Mouse (Mus musculus) A20 (cell line): ENCODE measurements at regions not wholly inside any gene's neighbourhood (a gene's known extent, or its start where the extent isn't known, plus 50 kb on each side); places are given as distances from the start of the nearest gene placed in this dataset.

Source experiments
- DNase-seq: peaks from one replicate; pipeline ENCODE4 v3.0.0-alpha.2; 2011; ENCODE audit warnings: low read depth, low spot score

DNA sequence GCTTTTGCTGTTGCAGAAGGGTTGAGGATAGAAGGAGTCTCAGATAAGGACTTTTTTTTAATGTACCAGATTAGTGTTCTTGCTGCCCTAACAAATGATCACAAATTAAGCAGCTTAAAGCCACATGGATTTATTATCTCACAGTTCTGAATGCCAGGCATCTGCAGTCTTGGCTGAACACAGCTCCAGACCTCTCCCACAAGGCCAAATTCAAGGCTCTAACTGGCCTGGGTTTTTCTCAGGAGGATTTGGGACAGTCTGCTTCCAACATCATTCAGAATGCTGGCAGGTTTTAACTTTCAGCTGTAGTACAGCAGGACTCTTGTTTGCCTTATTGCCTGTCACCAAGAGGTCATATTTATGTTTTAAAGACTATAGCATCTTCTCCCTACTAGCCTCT lies 329.7 kb upstream of the Chrm2 start:
- DNase-seq: no peak

GRCm38 (mm10) chr6:36060411-36060810 lies 327.5 kb upstream of the Chrm2 start:
- no peak for DNase-seq

GRCm38 (mm10) chr6:36064919-36065318 lies 323.0 kb upstream of the Chrm2 start:
- DNase-seq: no peak

DNA sequence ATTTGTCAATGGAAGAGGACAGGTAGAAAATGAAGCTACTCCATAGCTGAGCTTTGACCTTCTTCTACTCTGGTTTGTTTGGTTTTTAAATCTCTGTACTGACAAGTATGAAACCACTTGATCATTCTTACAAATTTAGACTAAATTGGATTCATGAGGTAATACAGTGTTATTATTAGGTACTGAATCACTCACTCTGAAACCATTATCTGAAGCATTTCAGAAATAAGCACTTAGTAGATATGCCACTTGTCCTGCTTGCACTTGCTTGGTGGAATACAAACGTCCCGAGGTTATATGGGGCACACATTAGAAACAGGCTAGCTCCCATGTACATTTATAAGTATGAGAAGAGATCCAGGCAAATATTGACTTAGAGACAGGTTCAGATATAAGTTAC lies 319.2 kb upstream of the Chrm2 start:
- no peak for DNase-seq

- DNase-seq: no peak
Measured at GRCm38 (mm10) chr6:36079559-36079958, 308.3 kb upstream of the Chrm2 start.

DNA sequence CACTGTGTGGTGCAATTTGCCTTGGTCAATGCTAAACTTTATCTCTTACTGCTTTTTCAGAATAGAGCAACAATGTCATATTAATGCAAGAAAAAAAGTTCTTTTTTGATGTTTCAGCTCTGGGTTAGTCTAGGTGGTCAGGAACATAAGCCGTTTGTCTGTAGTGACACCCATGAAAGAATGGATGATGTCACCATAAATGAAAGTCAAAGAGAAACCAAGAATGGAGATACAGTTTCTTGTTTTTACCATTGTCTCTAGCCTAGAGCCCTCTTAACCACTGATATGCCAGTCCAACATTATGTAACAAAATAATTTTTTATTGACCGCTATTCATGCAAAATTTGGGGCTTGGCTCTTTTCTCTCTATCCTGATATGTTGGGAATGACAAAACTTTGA lies 294.3 kb upstream of the Chrm2 start:
- DNase-seq: no peak

DNA sequence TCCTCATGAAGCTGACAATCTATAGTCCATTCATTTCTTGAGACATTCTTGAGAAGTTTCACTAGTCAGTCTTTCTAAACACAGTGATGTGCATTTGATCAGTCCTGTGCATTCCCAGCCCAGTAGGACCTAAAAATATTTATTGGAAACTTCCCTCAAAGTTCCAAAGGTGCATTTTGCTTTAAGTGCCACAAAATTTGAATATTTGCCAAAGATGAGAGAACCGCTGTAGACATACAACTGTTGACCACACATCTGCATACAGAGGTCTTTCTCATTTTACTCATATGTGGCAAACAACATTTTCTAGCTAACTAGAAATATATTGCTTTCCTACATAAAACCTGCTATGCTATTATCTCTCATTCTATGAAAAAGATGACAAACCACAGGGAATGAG lies 293.8 kb upstream of the Chrm2 start:
- DNase-seq: no peak

DNA sequence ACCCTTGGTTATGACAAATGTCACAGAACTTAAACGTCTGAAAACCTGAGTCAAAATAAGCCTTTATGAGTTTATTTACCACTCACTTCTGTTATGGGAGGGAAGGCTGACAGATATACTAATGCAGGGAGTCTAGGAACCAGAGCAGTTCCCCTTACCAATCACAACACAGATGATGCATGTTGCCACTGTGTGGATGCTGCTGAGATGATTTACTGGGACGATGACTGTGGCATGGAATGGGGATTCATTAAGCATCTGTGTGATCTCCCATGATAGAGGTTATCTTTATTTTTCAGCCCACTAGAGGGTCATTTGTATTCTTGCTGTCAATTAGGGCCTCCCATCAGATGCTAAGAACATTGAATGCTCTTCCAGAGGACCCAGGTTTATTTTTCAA lies 290.5 kb upstream of the Chrm2 start:
- DNase-seq: no peak

DNA sequence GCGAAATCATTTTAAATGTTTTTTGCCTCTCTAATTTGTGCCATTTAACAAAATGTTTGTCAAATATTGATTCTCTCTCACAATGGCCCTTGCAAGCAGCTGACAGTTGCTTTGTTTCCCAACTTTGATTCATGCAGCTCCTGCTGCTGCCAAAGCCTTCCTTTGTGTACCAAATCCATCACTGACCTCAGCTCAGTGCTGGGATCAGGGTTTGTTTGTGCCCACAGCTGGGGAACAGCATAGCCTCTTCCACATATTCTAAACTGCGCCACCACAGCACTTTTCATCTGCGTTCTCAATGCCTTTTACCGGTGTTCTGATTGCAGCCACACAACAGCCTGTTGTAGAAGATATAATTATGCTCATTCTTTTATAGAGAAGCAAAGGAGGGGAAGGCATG lies 289.7 kb upstream of the Chrm2 start:
- DNase-seq: no peak

DNA sequence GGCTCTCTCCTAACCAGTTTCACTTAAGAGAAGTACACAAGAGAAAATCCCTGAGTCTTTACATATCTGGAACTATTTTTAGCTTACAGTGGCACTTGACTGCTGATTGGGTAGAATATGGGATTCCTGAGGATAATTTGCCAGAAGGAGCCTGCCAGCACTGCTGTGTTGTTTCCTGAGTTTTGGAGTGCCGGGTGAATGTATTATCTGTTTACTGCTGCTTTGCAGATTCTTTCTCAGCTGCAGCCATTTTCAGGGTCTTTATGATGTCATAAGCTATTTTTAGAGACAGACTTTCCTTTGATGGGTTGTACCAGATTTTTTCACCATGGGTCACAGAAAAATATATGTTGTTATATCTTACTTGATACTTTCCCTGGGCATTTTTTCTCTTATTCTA lies 279.1 kb upstream of the Chrm2 start:
- no peak for DNase-seq

DNA sequence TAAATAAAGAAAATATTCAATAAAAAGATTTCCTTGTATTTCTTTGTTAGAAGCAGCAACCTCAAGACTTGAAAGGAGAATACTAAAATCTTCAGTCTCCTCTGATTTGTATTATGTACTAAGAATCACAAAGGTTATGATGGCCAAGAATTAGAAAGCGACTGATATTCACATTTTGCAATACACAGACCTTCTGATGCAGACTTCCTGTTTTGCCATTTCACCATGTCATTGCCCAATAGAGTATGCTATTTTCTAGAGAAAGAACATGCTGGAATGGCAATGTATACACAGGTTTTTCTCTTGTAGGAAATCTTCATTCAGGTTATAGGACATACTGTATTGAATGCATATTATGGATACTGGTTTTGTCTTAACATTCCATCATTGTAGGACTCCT lies 250.7 kb upstream of the Chrm2 start:
- no peak for DNase-seq

DNA sequence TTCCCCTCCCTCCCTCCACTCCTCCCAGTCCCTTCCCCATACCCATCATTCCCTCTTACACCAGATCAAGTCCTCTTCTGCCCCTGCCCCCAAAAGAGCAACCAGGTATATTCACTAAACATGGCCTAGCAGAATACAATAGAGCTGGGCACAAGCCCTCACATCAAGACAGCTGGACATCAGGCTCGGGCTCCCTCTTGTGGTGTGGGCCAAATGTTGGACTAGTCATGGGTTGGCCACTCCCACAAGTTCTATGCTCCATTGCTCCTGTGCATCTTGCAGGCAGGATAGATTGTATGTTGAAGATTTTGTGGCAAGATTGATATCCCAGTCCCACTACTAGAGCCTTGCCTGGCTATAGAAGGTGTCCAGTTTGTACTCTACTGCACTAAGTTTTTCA lies 240.6 kb upstream of the Chrm2 start:
- no peak for DNase-seq

DNA sequence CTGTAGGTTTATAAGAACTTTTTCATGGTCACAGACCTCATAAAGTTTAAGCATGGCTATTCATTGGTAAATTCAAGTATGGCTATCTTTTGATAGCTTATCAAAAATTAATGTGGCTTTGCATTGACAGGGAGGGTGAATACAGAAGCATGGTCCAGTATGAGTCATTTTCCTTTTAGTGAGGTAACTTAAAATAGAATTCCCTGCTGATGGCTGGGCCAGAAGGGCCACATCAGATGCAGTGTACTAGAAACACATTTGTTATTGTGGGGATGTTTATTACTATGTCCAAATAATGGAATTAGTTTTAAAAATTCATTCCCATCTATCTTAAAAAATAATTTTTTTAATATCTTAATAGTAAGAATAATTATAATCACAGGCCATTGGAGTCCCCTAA lies 213.4 kb upstream of the Chrm2 start:
- DNase-seq: no peak

DNA sequence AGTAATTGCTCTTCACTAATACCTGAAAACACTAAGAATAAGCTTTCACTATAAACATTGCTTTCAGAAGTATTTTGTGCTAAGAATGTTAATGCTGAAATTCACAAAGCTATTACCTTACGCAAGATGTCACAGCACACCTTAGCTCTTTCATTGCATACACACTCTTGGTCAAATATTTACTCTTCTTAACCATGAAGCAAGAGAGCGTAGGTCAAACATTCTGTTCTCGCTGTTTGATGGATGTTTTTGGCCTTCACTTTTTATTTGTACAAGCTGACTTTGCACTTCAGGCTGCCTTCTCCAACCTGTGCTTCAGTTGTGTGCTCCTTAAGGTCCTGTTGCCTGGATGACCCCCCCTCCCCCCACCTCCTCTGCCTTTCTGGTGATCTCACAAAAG lies 212.8 kb upstream of the Chrm2 start:
- no peak for DNase-seq

- no peak for DNase-seq
Measured at GRCm38 (mm10) chr6:36179895-36180294, 208.0 kb upstream of the Chrm2 start.

- DNase-seq: no peak
Measured at GRCm38 (mm10) chr6:36182698-36183097, 205.2 kb upstream of the Chrm2 start.

DNA sequence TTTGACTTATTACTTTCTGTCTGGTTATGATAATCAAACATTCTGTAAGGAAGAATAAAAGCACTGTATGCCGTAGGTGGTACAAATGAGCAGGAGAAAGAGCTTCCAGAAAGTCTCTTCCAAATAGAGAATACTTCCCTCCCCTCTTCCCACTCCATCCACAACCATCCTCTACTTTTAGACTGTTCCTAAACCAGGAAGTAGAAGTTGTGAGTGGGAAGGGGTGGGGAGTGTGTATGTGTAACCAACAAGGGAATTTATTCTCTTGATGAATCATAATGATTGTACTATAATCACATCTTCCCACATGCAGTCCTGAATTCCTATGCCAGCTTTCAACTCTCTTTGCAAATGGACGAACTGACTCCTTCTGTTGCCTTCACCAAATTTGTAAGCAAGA lies 181.2 kb upstream of the Chrm2 start:
- no peak for DNase-seq

DNA sequence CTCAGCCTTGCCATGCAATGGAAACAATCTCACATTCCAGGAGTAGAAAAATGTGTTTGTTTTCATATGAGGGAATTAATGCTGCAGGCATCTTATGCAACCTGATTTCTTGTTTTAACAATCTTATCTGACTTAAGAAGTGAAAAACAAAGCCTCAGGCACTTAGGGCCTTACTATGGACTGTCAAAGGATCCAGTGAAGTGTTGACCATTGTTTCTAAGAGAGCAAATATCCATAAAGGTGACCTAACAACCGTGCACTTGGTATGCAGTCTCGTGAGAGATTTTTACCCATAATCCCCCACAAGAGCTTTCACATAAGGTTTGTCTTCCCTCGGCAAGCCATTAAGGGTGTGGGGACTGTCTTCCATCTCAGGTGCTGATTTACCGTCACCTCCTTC lies 166.6 kb upstream of the Chrm2 start:
- no peak for DNase-seq

GRCm38 (mm10) chr6:36234438-36234837 lies 153.4 kb upstream of the Chrm2 start:
- DNase-seq: no peak

DNA sequence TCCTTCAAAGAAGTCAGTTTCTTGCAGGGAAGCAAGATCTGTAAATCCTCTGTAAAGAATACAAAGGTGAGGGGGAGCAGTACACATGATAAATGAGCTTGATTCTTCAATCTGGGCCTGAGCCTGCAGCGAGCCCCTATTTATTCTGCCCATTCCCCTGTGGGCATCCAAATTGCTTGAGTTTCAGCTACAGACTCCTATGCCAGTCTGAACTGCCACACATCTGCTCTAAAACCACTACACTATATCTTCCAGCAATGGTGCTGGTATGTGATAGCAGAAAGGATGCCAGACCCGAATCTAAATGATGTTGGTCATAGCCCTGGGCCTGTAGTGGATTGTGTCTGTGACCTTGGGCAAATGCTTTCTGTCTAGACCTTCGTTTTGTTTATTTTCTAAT lies 140.9 kb upstream of the Chrm2 start:
- DNase-seq: no peak

- DNase-seq: no peak
Measured at GRCm38 (mm10) chr6:36248219-36248618, 139.7 kb upstream of the Chrm2 start.

DNA sequence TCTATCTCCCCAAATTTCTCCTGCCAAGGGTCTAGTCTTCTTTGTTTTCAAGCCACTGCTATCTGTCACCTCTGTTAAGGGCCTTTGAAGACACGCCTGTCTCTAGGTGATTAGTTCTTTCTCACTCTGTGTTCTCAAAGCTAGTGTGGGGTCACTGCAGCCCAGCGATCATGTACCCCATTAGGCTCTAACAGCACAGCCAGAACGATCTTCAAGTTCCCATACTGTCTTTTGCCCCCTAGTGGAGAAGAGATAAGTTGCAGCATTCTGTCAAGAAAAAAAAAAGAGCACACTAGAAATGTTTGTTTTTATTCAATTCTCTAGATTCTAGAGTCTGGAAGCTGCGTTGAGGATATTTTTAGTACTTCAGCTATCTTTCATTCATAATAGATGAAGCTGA lies 138.8 kb upstream of the Chrm2 start:
- peak; percentile 9 for DNase-seq

DNA sequence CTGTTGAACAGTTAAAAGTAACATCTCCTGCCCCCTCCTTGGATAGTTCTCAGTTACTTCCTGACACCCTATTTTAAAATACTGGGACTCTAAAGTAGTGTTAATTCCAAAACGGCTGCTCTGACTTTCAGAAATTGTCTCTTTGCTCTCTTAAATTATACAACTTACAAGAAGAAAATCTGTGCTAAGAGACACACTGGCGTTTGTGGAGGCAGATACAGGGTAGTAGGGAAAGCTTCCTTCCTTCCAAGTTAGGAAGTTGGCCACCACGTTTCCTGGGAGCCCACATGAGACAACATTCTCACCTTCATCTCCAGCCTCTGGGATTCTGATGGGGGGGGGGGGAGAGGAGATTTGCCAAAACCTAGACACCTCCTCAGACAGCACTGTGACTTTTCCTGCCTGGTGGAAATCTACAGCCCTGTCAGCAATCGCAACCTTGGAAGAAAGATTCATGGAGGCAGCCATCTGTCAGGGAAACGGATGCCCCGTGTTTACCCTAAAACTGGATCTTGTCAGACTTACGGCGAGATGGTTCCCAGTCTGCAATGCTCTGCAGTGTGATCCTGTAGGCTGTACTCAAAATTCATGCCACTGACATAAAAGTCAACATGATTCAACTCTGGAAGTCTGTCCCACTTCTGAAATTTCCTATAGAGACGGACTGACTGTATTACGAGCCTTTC lies 121.0 kb upstream of the Chrm2 start:
- DNase-seq: no peak

GRCm38 (mm10) chr6:36286664-36287063 lies 101.2 kb upstream of the Chrm2 start:
- DNase-seq: no peak
